Mouse (Mus musculus) heart, adult 2 months (tissue): ENCODE measurements at regions not wholly inside any gene's neighbourhood (a gene's known extent, or its start where the extent isn't known, plus 50 kb on each side); places are given as distances from the start of the nearest gene placed in this dataset.

Experiments used
- DNase-seq, 2 experiments: peaks; one replicate each; pipeline ENCODE4 v3.0.0; 2021
- H3K27ac ChIP-seq: fragments of 200-600 bp; 2 replicates; pipeline ENCODE4 v1.8.1; 2022
- H3K27me3 ChIP-seq: fragments of 200-500 bp; 2 replicates; pipeline ENCODE4 v1.6.1; 2012; ENCODE audit warnings: mild to moderate bottlenecking, low read length, inconsistent platforms, mixed read lengths; ENCODE audit not compliant: control insufficient read depth, insufficient read depth
- H3K36me3 ChIP-seq: fragments of 200-500 bp; 2 replicates; pipeline ENCODE4 v1.6.1; 2012; ENCODE audit warnings: low read length, inconsistent platforms; ENCODE audit not compliant: control insufficient read depth, insufficient read depth
- H3K4me1 ChIP-seq: fragments of 200-500 bp; 2 replicates; pipeline ENCODE4 v1.6.1; 2011; ENCODE audit warnings: low read length; ENCODE audit not compliant: control insufficient read depth, insufficient read depth
- H3K4me3 ChIP-seq: fragments of 200-600 bp; 2 replicates; pipeline ENCODE4 v1.8.1; 2022
- H3K79me2 ChIP-seq: fragments of 200-500 bp; replicated peaks from 2 replicates; pipeline ENCODE4 v1.6.1; 2012; ENCODE audit warnings: mild to moderate bottlenecking, inconsistent platforms, low read length, moderate library complexity, mixed read lengths; ENCODE audit not compliant: control insufficient read depth, insufficient read depth
- H3K9ac ChIP-seq: fragments of 200-500 bp; 2 replicates; pipeline ENCODE4 v1.6.1; 2012; ENCODE audit warnings: low read depth, mild to moderate bottlenecking, control low read depth, inconsistent platforms, low read length, mixed read lengths
- CTCF ChIP-seq: fragments of 200-600 bp; IDR thresholded peaks from 2 replicates; pipeline ENCODE4 v1.8.1; 2022; ENCODE audit warnings: antibody characterized with exemption, mild to moderate bottlenecking, moderate library complexity
- EP300 ChIP-seq: fragments of 200-500 bp; IDR thresholded peaks from 2 replicates; pipeline ENCODE4 v1.6.1; 2011; ENCODE audit warnings: low read depth, low read length, control low read depth; ENCODE audit not compliant: insufficient read depth
- POLR2A ChIP-seq: fragments of 200-500 bp; IDR thresholded peaks from 2 replicates; pipeline ENCODE4 v1.6.1; 2011; ENCODE audit warnings: mild to moderate bottlenecking, low read depth, low read length, control low read depth; ENCODE audit not compliant: insufficient read depth
- WGBS: fragments of 180-500 bp; shearing (Covaris S2); methylation state at CpG from one replicate; pipeline ENCODE4 v1.1.7; 2018; 5-methylcytosine and 5-hydroxymethylcytosine counted together
- intact Hi-C: fragments of 180-260 bp; cut with DNase I; formaldehyde crosslinking; loops from one replicate; pipeline ENCODE4 v1.15.1; 2025

DNA sequence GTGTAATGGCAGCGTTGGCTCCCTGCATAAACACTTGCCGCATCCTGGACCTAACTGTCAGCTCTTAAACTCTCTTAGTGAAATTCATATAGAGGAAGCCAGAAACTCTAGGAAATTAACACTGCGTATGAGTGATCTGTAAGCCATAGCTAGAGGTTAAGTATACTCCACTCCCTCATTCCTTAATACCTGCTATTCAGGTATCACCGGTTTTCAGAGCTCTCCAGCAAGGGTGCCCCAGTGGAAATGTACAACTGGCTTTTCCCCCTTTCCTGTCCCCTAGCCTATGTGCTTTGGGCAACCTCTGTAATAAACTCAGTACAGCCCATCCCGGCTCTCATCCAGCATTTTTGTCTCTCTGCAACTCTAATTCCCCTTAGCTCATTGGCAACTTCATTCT is 164.8 kb upstream of the Habp2 start:
- WGBS, result 89% methylated on average over 5 of the region's 5 CpGs
- H3K9ac ChIP-seq, result no peak overlapping the region
- intact Hi-C loops, result no loop called here
- H3K36me3 ChIP-seq, result no peaks in the 10 kb centered on the region
- H3K79me2 ChIP-seq, result no peaks in the 10 kb centered on the region
- DNase-seq, result no peak
- H3K4me3 ChIP-seq, result no peak overlapping the region
- H3K4me1 ChIP-seq, result peaks cover 1% of the 10 kb centered on the region; the same call in 1 of the 2 replicates
- no peaks in the 10 kb centered on the region for H3K27me3 ChIP-seq
- TF ChIP-seq CTCF (no peak), EP300 (no peak)
- H3K27ac ChIP-seq, result no peak overlapping the region

DNA sequence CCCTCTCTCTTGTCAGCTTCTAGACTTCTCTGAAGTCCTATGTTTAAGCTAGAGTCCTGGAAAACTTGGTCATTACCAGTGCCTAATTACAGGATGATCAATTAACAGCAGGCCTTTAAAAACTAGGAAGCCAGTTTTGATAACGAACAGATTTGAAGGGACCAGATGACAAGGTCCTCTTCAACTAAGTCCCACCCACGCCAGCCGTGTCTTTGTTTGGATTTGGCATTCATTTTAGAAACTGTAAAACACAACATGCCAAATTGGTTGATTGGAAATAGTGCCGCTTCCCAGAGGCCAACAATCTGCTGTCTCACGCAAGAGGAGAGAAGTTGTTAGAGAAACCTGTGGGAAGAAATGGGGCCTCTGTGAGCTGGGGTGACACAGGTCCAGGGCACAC is 155.4 kb upstream of the Habp2 start:
- Histone ChIP-seq H3K9ac (no peak overlapping the region), H3K36me3 (no peaks in the 10 kb centered on the region)

DNA sequence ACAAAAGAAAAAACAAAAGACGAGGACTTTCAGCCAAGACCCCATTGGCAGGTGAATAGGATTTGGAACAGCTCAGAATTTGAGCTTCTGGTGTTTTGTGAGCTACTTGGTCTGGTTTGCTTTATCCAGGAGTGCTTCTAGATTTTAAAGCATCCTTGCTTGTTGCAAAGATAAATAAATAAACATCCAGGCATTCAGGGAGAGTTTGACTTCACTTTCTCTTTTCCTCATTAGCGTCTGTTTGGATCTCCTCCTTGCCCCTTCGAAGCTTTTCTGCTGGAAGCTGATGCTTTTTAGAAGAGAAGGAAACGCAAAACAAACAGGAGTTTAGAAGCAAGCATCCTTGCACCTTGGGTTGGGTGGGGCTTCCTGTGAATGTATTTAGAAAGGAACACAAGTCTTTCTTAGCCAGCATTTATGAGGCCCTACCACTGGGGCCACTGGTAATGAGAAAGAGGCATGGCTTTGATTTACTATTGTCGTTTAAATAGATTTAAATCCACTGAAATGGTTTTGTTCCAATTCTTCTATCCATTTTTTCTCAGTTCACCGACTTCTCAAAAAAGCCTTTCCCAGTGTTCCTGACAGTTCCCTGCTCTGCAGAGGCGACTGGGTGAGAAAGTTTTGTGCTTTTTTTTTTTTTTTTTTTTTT is 153.9 kb upstream of the Habp2 start:
- Histone ChIP-seq H3K36me3 (no peaks in the 10 kb centered on the region), H3K9ac (no peak overlapping the region), H3K4me1 (no peaks in the 10 kb centered on the region), H3K27me3 (no peaks in the 10 kb centered on the region), H3K4me3 (no peak overlapping the region), H3K79me2 (no peaks in the 10 kb centered on the region), H3K27ac (no peak overlapping the region)
- 48% methylated on average over 7 of the region's 7 CpGs for WGBS
- DNase-seq, result no peak
- intact Hi-C loops, result loop anchor here (5.0 kb wide), 1 partner anchor 596 kb away; no protein-coding TSS in a partner anchor
- TF ChIP-seq POLR2A (no peak), EP300 (no peak), CTCF (no peak)

More for the DNA sequence above, 155.4 kb upstream of the Habp2 start:
- Histone ChIP-seq H3K27ac (no peak overlapping the region), H3K27me3 (no peaks in the 10 kb centered on the region), H3K4me1 (no peaks in the 10 kb centered on the region), H3K79me2 (no peaks in the 10 kb centered on the region), H3K4me3 (no peak overlapping the region)
- DNase-seq, result no peak
- no peak for TF ChIP-seq POLR2A
- TF ChIP-seq EP300, result no peak
- TF ChIP-seq CTCF, result no peak
- intact Hi-C loops, result loop anchor here (5.0 kb wide), 1 partner anchor 594 kb away; no protein-coding TSS in a partner anchor
- WGBS, result 76% methylated on average over 5 of the region's 5 CpGs

DNA sequence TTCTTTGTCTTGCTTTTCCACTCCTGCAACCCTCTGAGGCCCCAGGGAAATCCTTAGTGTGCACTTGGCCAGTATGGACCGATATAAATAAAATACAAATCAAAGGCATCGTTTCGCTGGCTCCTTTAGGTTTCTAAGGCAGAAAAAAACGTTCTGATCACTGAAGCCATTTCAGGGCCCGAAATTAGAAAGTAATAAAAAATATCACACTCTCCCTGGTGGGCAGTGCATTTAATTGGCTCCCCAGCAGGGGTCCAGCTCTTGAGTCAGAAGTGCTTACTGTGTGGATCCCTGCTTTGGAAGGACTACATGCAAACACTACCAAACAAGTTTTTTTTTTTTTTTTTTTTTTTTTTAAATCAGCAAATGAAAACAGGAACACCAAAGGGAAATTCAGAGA is 153.4 kb upstream of the Habp2 start:
- Histone ChIP-seq H3K4me1 (no peaks in the 10 kb centered on the region), H3K9ac (no peak overlapping the region), H3K4me3 (no peak overlapping the region), H3K36me3 (no peaks in the 10 kb centered on the region), H3K27me3 (no peaks in the 10 kb centered on the region), H3K27ac (no peak overlapping the region), H3K79me2 (no peaks in the 10 kb centered on the region)
- 36% methylated on average over 5 of the region's 5 CpGs for WGBS
- TF ChIP-seq POLR2A, result no peak
- TF ChIP-seq EP300, result no peak
- no peak for TF ChIP-seq CTCF
- DNase-seq, result no peak
- intact Hi-C loops, result loop anchor here (5.0 kb wide), 1 partner anchor 596 kb away; no protein-coding TSS in a partner anchor

DNA sequence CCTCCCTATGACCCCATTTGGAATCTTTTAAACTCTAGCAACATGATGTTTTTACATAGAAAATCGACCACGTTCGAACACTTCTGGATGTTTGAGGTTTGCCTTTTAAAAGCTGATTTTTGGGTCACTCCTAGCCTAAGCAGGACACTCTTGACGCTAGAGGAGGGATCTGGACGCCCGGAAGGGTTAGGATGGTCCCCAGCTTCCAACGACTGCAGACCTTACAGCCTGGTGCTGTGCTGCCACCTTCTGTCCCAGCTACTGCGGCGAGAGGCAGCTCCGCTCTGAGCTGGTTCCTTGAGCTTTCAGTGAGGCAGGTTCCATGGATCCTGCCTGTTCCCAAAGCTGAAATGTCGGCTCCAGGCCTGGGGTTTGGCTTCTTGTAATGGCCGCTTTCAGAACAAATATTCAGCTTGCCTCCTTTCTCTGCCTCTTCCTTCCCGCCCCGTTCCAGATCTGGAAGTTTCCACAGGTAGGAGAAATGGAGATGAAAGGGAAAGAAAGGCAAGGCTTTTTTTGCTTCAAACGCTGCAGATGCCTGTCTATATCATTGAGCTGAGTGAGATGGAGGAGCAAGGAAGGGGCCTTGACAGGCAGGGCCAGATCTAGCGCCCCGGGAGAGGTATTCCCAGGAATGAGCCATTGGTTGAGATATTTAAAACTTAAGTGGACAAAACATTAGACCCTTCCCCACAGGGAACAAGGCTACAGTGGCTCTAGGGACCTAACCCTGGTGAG is 152.7 kb upstream of the Habp2 start:
- Histone ChIP-seq H3K79me2 (no peaks in the 10 kb centered on the region), H3K4me3 (no peak overlapping the region), H3K9ac (no peak overlapping the region), H3K36me3 (no peaks in the 10 kb centered on the region), H3K27me3 (no peaks in the 10 kb centered on the region), H3K4me1 (no peaks in the 10 kb centered on the region), H3K27ac (no peak overlapping the region)
- intact Hi-C loops, result loop anchor here (1.0 to 5.0 kb wide), 3 partner anchors 597 to 798 kb away; no protein-coding TSS in a partner anchor
- TF ChIP-seq CTCF (peak; percentile 92), EP300 (peak; percentile 85), POLR2A (no peak)
- DNase-seq, result peak; percentile 67 to 76
- WGBS, result 18% methylated on average over 17 of the region's 17 CpGs
